Mouse (Mus musculus): Measurements from ENCODE around the gene Tekt5. TPM values are rescaled to one million over a fixed set of nuclear protein-coding genes. Genes with fewer than 3 reads are reported as not detected.

Gene Tekt5
- total and polyA plus RNA-seq, 3 experiments = 0.08 to 0.90 (median 0.71) TPM

- Histone ChIP-seq H3K27me3 (ENCODE audit: insufficient read depth, low read length) (peaks cover 2% of the 10 kb centered on the region; the same call in 1 of the 2 replicates), H3K9me3 (replicated peaks) (no peaks in the 10 kb centered on the region), H3K36me3 (replicated peaks) (no peaks in the 10 kb centered on the region), H3K4me1 (ENCODE audit: insufficient read depth, low read depth, low read length) (no peaks in the 10 kb centered on the region), H3K4me3 (ENCODE audit: low read depth, low read length) (no peak overlapping the region)
- no peak for ATAC-seq (ENCODE audit: extremely low read depth, insufficient number of reproducible peaks, low FRiP score, poor library complexity, severe bottlenecking)
- TF ChIP-seq GATA1 (IDR thresholded peaks at IDR 0.05; ENCODE audit: borderline replicate concordance, low read length) = no peak
- TF ChIP-seq CTCF (IDR thresholded peaks at IDR 0.05; ENCODE audit: low read depth, low read length) = no peak
- TF ChIP-seq POLR2AphosphoS5 (IDR thresholded peaks at IDR 0.05; ENCODE audit: insufficient replicate concordance, low read depth, low read length) = no peak
- TF ChIP-seq GATA2 (IDR thresholded peaks at IDR 0.05; ENCODE audit: borderline replicate concordance, low read depth, low read length) = no peak
- no peak for TF ChIP-seq TAL1 (conservative IDR thresholded peaks at IDR 0.05; ENCODE audit: low read depth, low read length)
- no peak for DNase-seq (ENCODE audit: low spot score)
Observed at GRCm38 (mm10) chr16:10319914-10320569, 75.2 kb downstream of the Tekt5 start.

DNA sequence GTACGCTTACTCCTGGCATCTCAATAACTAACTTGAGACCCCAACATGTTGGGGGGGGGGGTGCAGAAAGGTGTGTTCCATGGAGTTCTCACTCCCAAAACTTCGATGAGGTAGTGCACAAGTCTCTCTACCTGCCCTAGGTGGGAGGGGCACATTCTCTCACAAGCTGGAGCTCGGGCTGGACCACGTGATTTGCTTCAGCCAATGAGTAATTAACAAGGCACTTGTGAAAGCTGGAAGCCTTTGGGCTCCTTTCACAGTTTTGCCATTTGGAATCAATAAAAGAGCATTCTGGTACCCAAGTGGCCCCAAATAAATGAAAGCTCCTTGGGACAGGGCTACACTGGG is 78.1 kb downstream of the Tekt5 start:
- TF ChIP-seq GATA1 (IDR thresholded peaks at IDR 0.05; ENCODE audit: borderline replicate concordance, low read length) (no peak), TAL1 (conservative IDR thresholded peaks at IDR 0.05; ENCODE audit: low read depth, low read length) (no peak), GATA2 (IDR thresholded peaks at IDR 0.05; ENCODE audit: borderline replicate concordance, low read depth, low read length) (no peak), CTCF (IDR thresholded peaks at IDR 0.05; ENCODE audit: low read depth, low read length) (no peak), POLR2AphosphoS5 (IDR thresholded peaks at IDR 0.05; ENCODE audit: insufficient replicate concordance, low read depth, low read length) (no peak)
- Histone ChIP-seq H3K27me3 (ENCODE audit: insufficient read depth, low read length) (peaks cover 4% of the 10 kb centered on the region; the same call in 1 of the 2 replicates), H3K9me3 (replicated peaks) (no peaks in the 10 kb centered on the region), H3K4me1 (ENCODE audit: insufficient read depth, low read depth, low read length) (no peaks in the 10 kb centered on the region), H3K36me3 (replicated peaks) (no peaks in the 10 kb centered on the region), H3K4me3 (ENCODE audit: low read depth, low read length) (no peak overlapping the region)
- no peak for DNase-seq (ENCODE audit: low spot score)
- no peak for ATAC-seq (ENCODE audit: extremely low read depth, insufficient number of reproducible peaks, low FRiP score, poor library complexity, severe bottlenecking)

- no peak for TF ChIP-seq POLR2AphosphoS5 (IDR thresholded peaks at IDR 0.05; ENCODE audit: insufficient replicate concordance, low read depth, low read length)
- no peak for TF ChIP-seq CTCF (IDR thresholded peaks at IDR 0.05; ENCODE audit: low read depth, low read length)
- TF ChIP-seq GATA2 (IDR thresholded peaks at IDR 0.05; ENCODE audit: borderline replicate concordance, low read depth, low read length) = no peak
- TF ChIP-seq GATA1 (IDR thresholded peaks at IDR 0.05; ENCODE audit: borderline replicate concordance, low read length) = no peak
- TF ChIP-seq TAL1 (conservative IDR thresholded peaks at IDR 0.05; ENCODE audit: low read depth, low read length) = no peak
- DNase-seq (ENCODE audit: low spot score) (no peak), ATAC-seq (ENCODE audit: extremely low read depth, insufficient number of reproducible peaks, low FRiP score, poor library complexity, severe bottlenecking) (no peak)
- Histone ChIP-seq H3K27me3 (ENCODE audit: insufficient read depth, low read length) (peaks cover 4% of the 10 kb centered on the region; the same call in 1 of the 2 replicates), H3K9me3 (replicated peaks) (no peaks in the 10 kb centered on the region), H3K4me1 (ENCODE audit: insufficient read depth, low read depth, low read length) (no peaks in the 10 kb centered on the region), H3K4me3 (ENCODE audit: low read depth, low read length) (no peak overlapping the region), H3K36me3 (replicated peaks) (no peaks in the 10 kb centered on the region)
Observed at GRCm38 (mm10) chr16:10316493-10317196, 78.6 kb downstream of the Tekt5 start.

DNA sequence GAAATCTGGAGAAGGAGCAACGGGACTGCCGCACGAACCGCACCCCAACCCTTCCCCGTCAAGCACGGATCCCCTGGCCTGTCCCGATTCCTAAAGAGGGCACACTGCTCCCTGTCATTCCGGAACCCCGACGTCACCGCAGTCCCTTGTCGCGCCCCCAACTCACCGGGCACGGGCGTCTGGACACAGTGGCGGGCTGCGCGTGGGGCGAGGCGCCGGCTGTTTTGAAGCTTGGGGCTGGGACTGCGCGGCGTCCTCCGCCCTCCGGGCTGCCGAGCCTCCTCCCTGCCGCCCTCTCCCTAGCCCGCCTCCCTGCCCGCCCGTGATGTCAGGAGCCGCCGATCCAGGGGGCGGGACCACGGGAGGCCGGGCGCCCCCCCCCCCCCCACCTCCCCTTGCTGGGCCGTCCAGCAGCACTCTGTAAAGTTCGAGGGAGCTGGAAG is 81.6 kb downstream of the Tekt5 start, which contains the start of gene Emp2:
Emp2 (minus strand) TSS at position 323 of the 443 bp plus-strand sequence.
- H3K9me3 ChIP-seq (replicated peaks) = no peaks in the 10 kb centered on the region
- ATAC-seq (ENCODE audit: extremely low read depth, insufficient number of reproducible peaks, low FRiP score, poor library complexity, severe bottlenecking) = no peak
- TF ChIP-seq GATA2 (IDR thresholded peaks at IDR 0.05; ENCODE audit: borderline replicate concordance, low read depth, low read length) = no peak
- DNase-seq (ENCODE audit: low spot score) = no peak
- H3K4me1 ChIP-seq (ENCODE audit: insufficient read depth, low read depth, low read length) = no peaks in the 10 kb centered on the region
- H3K36me3 ChIP-seq (replicated peaks) = no peaks in the 10 kb centered on the region
- no peak within 1 kb of the TSS for H3K4me3 ChIP-seq (ENCODE audit: low read depth, low read length)
- H3K27me3 ChIP-seq (ENCODE audit: insufficient read depth, low read length) = 0 out of 2 replicates have a peak, but pooled peaks cover 2% of the 10 kb centered on the region

GRCm38 (mm10) chr16:10313226-10313625 is 82.1 kb downstream of the Tekt5 start:
- no peak for ATAC-seq (ENCODE audit: extremely low read depth, insufficient number of reproducible peaks, low FRiP score, poor library complexity, severe bottlenecking)
- H3K4me3 ChIP-seq (ENCODE audit: low read depth, low read length) = no peak overlapping the region

GRCm38 (mm10) chr16:10311989-10312388 is 83.3 kb downstream of the Tekt5 start:
- TF ChIP-seq POLR2AphosphoS5 (IDR thresholded peaks at IDR 0.05; ENCODE audit: insufficient replicate concordance, low read depth, low read length) = no peak
- TF ChIP-seq GATA2 (IDR thresholded peaks at IDR 0.05; ENCODE audit: borderline replicate concordance, low read depth, low read length) = no peak
- no peak for TF ChIP-seq CTCF (IDR thresholded peaks at IDR 0.05; ENCODE audit: low read depth, low read length)
- no peak for TF ChIP-seq TAL1 (conservative IDR thresholded peaks at IDR 0.05; ENCODE audit: low read depth, low read length)
- no peak for TF ChIP-seq GATA1 (IDR thresholded peaks at IDR 0.05; ENCODE audit: borderline replicate concordance, low read length)
- no peak overlapping the region for H3K4me3 ChIP-seq (ENCODE audit: low read depth, low read length)
- DNase-seq (ENCODE audit: low spot score) = no peak
- H3K9me3 ChIP-seq (replicated peaks) = no peaks in the 10 kb centered on the region
- ATAC-seq (ENCODE audit: extremely low read depth, insufficient number of reproducible peaks, low FRiP score, poor library complexity, severe bottlenecking) = no peak
- 0 out of 2 replicates have a peak, but pooled peaks cover 2% of the 10 kb centered on the region for H3K27me3 ChIP-seq (ENCODE audit: insufficient read depth, low read length)
- H3K4me1 ChIP-seq (ENCODE audit: insufficient read depth, low read depth, low read length) = no peaks in the 10 kb centered on the region
- H3K36me3 ChIP-seq (replicated peaks) = no peaks in the 10 kb centered on the region

More at GRCm38 (mm10) chr16:10313226-10313625, 82.1 kb downstream of the Tekt5 start:
- no peak for DNase-seq (ENCODE audit: low spot score)
- TF ChIP-seq CTCF (IDR thresholded peaks at IDR 0.05; ENCODE audit: low read depth, low read length) (no peak), GATA1 (IDR thresholded peaks at IDR 0.05; ENCODE audit: borderline replicate concordance, low read length) (no peak)
- Histone ChIP-seq H3K9me3 (replicated peaks) (no peaks in the 10 kb centered on the region), H3K36me3 (replicated peaks) (no peaks in the 10 kb centered on the region), H3K27me3 (ENCODE audit: insufficient read depth, low read length) (0 out of 2 replicates have a peak, but pooled peaks cover 2% of the 10 kb centered on the region), H3K4me1 (ENCODE audit: insufficient read depth, low read depth, low read length) (no peaks in the 10 kb centered on the region)
